Mouse (Mus musculus) heart, embryonic 13.5 days (tissue): ENCODE measurements around the gene Samhd1. TPM values are rescaled to one million over a fixed set of nuclear protein-coding genes. Genes with fewer than 3 reads are reported as not detected.

Experiments
- ATAC-seq: fragments of 200-750 bp; cut with Nextera tagmentation; 2 replicates; pipeline ENCODE4 v1.8.0; 2017; ENCODE audit warnings: moderate TSS enrichment; ENCODE audit not compliant: insufficient number of reproducible peaks, low FRiP score, low TSS enrichment; ENCODE audit errors: extremely low read depth
- H3K27ac ChIP-seq: fragments of 300-500 bp; sonication (generic); replicated peaks from 2 replicates; pipeline ENCODE4 v1.5.1; 2015; ENCODE audit warnings: moderate library complexity, mild to moderate bottlenecking, inconsistent platforms
- H3K27me3 ChIP-seq: fragments of 300-500 bp; sonication (generic); replicated peaks from 2 replicates; pipeline ENCODE4 v1.6.1; 2015; ENCODE audit warnings: mild to moderate bottlenecking, inconsistent platforms
- H3K36me3 ChIP-seq: fragments of 300-500 bp; sonication (generic); 2 replicates; pipeline ENCODE4 v1.6.1; 2015; ENCODE audit warnings: mild to moderate bottlenecking, inconsistent platforms
- H3K4me1 ChIP-seq: fragments of 300-500 bp; sonication (generic); 2 replicates; pipeline ENCODE4 v1.6.1; 2015; ENCODE audit warnings: inconsistent platforms
- H3K4me2 ChIP-seq: fragments of 300-500 bp; sonication (generic); 2 replicates; pipeline ENCODE4 v1.6.1; 2015; ENCODE audit warnings: inconsistent platforms, mild to moderate bottlenecking, moderate library complexity
- H3K4me3 ChIP-seq: fragments of 300-500 bp; sonication (generic); 2 replicates; pipeline ENCODE4 v1.5.1; 2015; ENCODE audit warnings: moderate library complexity, mild to moderate bottlenecking, inconsistent platforms
- H3K9ac ChIP-seq: fragments of 300-500 bp; sonication (generic); 2 replicates; pipeline ENCODE4 v1.6.1; 2015; ENCODE audit warnings: inconsistent platforms, mild to moderate bottlenecking, moderate library complexity
- H3K9me3 ChIP-seq: fragments of 300-500 bp; sonication (generic); 2 replicates; pipeline ENCODE4 v1.6.1; 2016; ENCODE audit warnings: inconsistent platforms
- WGBS: fragments of 180-500 bp; shearing (Covaris S2); methylation state at CpG from one replicate; pipeline ENCODE4 v1.1.7; 2015; ENCODE audit warnings: mixed read lengths; 5-methylcytosine and 5-hydroxymethylcytosine counted together
- polyA plus RNA-seq: library from polyadenylated mRNA; unstranded; fragments of >200 nt; fragmentation: Nextera tagmentation; extraction: Ambion mirVana; gene quantifications from 2 replicates; pipeline ENCODE4 v1.2.1, GENCODE M21; 2015

Samhd1 gene
- polyA plus RNA-seq, 1 experiment from 2014 or later: 15.9 TPM

DNA sequence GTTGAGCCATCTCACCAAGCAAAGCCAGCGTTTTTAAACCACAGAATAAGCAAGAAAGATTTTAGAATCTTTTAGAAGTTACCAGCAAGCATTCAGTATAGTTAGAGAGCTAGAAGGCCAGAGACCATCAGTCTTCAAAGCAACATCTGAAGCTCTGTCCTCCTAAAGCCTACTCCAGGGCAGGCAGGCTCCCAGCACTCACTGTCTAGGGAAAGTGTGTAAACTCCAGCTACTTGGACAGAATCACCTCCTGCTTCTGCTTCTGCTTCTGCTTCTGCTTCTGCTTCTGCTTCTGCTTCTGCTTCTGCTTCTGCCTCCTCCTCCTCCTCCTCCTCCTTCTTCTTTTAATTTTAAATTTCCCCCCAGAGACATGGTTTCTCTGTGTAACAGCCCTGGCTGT lies 21.0 kb upstream of the Samhd1 start:
- H3K27me3 ChIP-seq: no peaks in the 10 kb centered on the region
- H3K4me3 ChIP-seq: no peak overlapping the region
- no peak for ATAC-seq
- H3K4me1 ChIP-seq: no peaks in the 10 kb centered on the region
- peaks cover 80% of the 10 kb centered on the region for H3K36me3 ChIP-seq
- H3K27ac ChIP-seq: no peak overlapping the region
- 88% methylated on average over 1 of the region's 1 CpGs for WGBS
- no peak overlapping the region for H3K4me2 ChIP-seq
- H3K9me3 ChIP-seq: no peaks in the 10 kb centered on the region
- H3K9ac ChIP-seq: no peak overlapping the region

DNA sequence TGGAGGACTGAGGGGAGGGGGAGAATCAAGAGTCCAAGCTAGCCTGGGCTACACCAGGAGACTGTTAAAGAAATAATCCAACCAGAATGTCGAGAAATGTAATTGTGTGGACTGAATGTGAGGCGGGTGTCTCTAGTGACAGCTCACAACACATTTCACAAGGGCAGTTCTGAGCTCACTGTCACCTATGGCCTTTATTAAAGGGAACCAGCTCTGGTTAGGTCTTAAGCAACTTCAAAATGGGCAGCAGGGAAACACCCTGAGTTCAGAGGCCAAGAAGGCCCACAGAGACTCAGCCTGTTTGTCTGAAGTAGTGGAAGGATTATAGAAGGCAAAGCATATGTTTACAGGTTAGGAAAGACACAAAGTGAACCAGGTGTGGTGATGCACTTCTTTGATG lies 18.2 kb upstream of the Samhd1 start:
- Histone ChIP-seq H3K9ac (no peak overlapping the region), H3K27me3 (no peaks in the 10 kb centered on the region), H3K4me2 (no peak overlapping the region), H3K9me3 (no peaks in the 10 kb centered on the region), H3K4me3 (no peak overlapping the region), H3K27ac (no peak overlapping the region), H3K36me3 (peaks cover 80% of the 10 kb centered on the region), H3K4me1 (no peaks in the 10 kb centered on the region)
- WGBS: 72% methylated on average over 2 of the region's 2 CpGs
- no peak for ATAC-seq

DNA sequence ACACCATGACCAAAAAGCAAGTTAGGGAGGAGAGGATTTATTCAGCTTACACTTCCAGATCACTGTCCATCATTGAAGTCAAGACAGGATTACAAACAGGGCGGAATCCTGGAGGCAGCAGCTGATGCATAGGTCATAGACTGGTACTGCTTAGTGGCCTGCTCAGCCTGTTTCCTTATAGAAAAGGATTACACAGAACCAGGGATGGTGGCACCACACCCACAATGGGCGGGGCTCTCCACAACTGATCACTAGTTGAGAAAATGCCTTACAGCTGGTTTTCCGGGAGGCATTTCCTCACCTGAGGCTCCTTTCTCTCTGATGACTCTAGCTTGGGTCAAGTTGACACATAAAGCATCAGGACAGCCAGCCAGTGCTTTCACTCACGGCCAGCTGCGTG lies 13.4 kb upstream of the Samhd1 start:
- no peak overlapping the region for H3K4me2 ChIP-seq
- H3K27me3 ChIP-seq: no peaks in the 10 kb centered on the region
- peaks cover 75% of the 10 kb centered on the region for H3K36me3 ChIP-seq
- no peak overlapping the region for H3K4me3 ChIP-seq
- no peaks in the 10 kb centered on the region for H3K4me1 ChIP-seq
- no peak for ATAC-seq
- H3K27ac ChIP-seq: no peak overlapping the region
- no peak overlapping the region for H3K9ac ChIP-seq
- WGBS: 92% methylated on average over 5 of the region's 5 CpGs
- H3K9me3 ChIP-seq: no peaks in the 10 kb centered on the region

DNA sequence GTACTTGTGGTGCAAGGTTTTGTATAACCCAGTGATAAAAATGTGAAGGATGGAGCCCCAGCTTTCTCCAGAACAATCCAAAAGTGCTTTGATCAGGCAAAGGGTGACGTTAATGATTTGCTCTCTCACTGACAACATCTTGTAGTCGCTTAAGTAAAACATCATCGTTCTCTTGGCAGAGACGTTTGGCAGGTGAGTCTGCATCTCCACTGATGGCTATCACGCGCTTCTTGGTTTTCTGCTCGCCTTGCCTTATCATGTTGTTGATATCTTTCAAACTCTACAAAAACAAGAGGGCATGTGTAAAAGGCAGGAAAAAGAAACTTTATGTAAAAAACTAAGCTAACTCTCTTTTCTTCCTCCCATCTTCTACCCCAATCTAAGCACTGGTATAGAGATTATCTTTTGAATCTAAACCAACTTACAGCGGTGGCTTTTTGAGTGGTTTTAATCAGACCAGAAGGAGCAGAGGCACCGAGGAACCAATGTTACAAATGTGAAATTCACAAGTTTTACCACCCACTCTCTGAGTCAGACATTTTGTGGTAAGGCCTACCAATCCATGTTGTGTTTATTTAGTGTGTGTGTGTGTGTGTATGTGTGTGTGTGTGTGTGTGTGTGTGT lies 12.4 kb upstream of the Samhd1 start:
- Histone ChIP-seq H3K4me3 (no peak overlapping the region), H3K4me1 (no peaks in the 10 kb centered on the region), H3K9me3 (no peaks in the 10 kb centered on the region), H3K27ac (no peak overlapping the region), H3K27me3 (no peaks in the 10 kb centered on the region), H3K9ac (no peak overlapping the region), H3K4me2 (no peak overlapping the region), H3K36me3 (peaks cover 70% of the 10 kb centered on the region)
- WGBS: 81% methylated on average over 9 of the region's 9 CpGs
- no peak for ATAC-seq

DNA sequence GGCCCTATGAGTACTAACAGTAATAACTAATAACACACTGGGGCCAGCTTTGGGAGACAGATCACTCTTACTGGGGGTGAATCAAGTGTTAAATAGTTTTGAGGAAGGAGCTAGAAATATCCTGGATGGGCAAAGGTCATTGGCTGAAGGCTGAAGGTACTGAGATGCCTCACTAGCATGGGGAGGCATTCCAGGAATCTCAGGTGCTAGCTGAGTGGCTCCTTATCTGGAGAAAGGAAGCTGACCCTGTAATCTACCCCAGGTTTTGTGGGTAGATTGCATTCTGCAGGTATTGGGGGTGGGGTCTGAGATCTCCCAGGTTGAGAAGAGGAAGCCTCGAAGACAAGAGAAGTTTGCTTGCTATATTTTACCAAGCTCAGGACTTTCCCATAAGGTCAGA lies 10.1 kb upstream of the Samhd1 start:
- ATAC-seq: no peak
- Histone ChIP-seq H3K9ac (no peak overlapping the region), H3K36me3 (peaks cover 48% of the 10 kb centered on the region), H3K4me2 (no peak overlapping the region), H3K27ac (no peak overlapping the region), H3K9me3 (peaks cover 1% of the 10 kb centered on the region; the same call in 1 of the 2 replicates), H3K4me1 (no peaks in the 10 kb centered on the region), H3K4me3 (no peak overlapping the region), H3K27me3 (no peaks in the 10 kb centered on the region)
- 54% methylated on average over 1 of the region's 1 CpGs for whole genome bisulfite sequencing

DNA sequence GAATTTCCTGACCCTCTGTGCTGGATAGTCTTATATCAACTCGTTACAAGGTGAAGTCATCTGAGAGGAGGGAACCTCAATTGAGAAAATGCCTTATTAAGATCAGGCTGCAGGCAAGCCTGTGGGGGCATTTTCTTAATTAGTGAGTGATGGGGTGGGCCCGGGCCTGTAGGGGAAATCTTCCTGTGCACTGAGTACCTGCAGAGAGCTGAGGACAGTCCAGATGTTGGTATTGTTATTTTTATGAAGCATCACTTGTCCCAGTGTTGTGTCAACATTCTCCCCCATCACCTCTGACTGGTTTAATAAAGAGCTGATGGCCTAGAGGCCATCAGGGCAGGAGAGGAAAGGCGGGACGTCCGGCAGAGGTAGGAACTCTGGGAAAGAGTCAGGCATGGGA lies 9.1 kb upstream of the Samhd1 start:
- Histone ChIP-seq H3K27ac (no peak overlapping the region), H3K9me3 (peaks cover 6% of the 10 kb centered on the region; the same call in 1 of the 2 replicates), H3K9ac (no peak overlapping the region), H3K4me1 (no peaks in the 10 kb centered on the region), H3K36me3 (peaks cover 38% of the 10 kb centered on the region), H3K4me2 (no peak overlapping the region), H3K27me3 (no peaks in the 10 kb centered on the region), H3K4me3 (no peak overlapping the region)
- ATAC-seq: no peak
- WGBS: 82% methylated on average over 5 of the region's 5 CpGs

DNA sequence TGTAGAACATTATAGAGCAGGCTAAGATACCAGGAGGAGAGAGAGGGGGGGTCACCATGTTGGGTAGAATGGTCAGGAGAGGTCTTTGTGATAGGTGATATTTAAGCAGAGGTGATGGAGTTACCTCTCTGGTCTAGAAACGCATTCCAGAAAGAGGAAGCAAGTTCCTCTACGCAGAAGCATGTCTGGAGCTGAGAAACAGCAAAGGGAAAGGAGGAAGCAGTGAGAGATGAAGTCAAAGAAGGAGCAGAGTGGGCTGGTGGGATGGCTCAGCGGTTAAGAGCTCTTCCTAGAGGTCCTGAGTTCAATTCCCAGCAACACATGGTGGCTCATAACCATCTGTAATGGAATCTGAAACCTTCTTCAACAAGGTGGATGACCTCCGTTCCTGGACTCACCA lies 6.9 kb upstream of the Samhd1 start:
- Histone ChIP-seq H3K4me3 (no peak overlapping the region), H3K9ac (no peak overlapping the region), H3K36me3 (peaks cover 19% of the 10 kb centered on the region), H3K4me1 (no peaks in the 10 kb centered on the region), H3K4me2 (no peak overlapping the region), H3K27ac (no peak overlapping the region), H3K27me3 (no peaks in the 10 kb centered on the region), H3K9me3 (peaks cover 6% of the 10 kb centered on the region; the same call in 1 of the 2 replicates)
- 81% methylated on average over 4 of the region's 4 CpGs for WGBS
- no peak for ATAC-seq

DNA sequence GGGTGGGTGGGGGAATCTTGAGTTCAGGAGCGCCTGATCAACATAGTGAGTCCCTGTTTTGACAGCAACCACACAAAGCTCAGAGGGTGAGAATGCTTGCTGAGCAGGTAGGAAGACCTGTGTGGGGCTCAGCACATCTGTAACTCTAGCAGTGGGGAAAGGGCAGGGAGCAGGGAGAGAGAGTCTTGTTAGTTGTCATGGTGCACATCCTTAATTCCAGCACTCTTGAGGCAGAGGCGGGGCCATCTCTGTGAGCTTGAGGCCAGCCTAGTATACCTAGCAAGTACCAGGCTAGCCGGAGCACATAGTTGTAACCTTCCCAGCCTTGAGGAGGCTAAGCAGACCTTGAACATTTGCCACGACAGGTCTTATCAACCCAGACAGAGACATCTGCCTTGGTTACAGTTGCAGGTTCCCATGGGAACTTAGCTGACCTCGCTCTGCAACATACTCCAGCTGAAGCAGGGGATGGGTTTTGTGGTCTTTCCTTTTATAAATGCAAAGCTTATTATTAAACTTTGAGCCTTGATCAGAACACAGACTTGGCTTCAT lies 4.3 kb upstream of the Samhd1 start:
- no peak for ATAC-seq
- Histone ChIP-seq H3K4me1 (no peaks in the 10 kb centered on the region), H3K36me3 (no peaks in the 10 kb centered on the region), H3K27ac (no peak overlapping the region), H3K4me2 (no peak overlapping the region), H3K4me3 (no peak overlapping the region), H3K9ac (no peak overlapping the region), H3K9me3 (peaks cover 6% of the 10 kb centered on the region; the same call in 1 of the 2 replicates), H3K27me3 (no peaks in the 10 kb centered on the region)
- 72% methylated on average over 5 of the region's 5 CpGs for WGBS

DNA sequence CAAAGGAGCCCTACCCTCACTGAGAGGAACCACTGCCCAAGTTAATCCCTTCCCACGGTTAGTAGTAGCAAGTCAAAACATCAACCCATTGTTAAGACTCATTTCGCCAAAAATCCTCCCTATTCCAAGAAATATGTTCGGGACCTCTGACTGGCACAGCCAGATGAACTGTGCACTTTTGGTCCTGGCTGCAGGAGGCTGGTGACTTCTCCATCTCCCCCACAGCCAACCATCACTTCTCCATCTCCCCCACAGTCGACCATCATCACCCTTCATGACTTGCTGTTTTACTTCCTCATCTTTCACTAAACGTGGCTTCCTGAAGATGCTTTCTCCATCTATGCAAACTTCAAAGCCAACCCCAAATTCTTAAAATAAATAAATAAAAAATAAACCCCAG lies 3.7 kb upstream of the Samhd1 start:
- H3K4me2 ChIP-seq: no peak overlapping the region
- H3K9ac ChIP-seq: no peak overlapping the region
- H3K36me3 ChIP-seq: no peaks in the 10 kb centered on the region
- no peak for ATAC-seq
- peaks cover 6% of the 10 kb centered on the region; the same call in 1 of the 2 replicates for H3K9me3 ChIP-seq
- 73% methylated on average over 5 of the region's 5 CpGs for WGBS
- H3K27ac ChIP-seq: no peak overlapping the region
- H3K4me1 ChIP-seq: peaks cover 5% of the 10 kb centered on the region
- H3K27me3 ChIP-seq: no peaks in the 10 kb centered on the region
- no peak overlapping the region for H3K4me3 ChIP-seq

DNA sequence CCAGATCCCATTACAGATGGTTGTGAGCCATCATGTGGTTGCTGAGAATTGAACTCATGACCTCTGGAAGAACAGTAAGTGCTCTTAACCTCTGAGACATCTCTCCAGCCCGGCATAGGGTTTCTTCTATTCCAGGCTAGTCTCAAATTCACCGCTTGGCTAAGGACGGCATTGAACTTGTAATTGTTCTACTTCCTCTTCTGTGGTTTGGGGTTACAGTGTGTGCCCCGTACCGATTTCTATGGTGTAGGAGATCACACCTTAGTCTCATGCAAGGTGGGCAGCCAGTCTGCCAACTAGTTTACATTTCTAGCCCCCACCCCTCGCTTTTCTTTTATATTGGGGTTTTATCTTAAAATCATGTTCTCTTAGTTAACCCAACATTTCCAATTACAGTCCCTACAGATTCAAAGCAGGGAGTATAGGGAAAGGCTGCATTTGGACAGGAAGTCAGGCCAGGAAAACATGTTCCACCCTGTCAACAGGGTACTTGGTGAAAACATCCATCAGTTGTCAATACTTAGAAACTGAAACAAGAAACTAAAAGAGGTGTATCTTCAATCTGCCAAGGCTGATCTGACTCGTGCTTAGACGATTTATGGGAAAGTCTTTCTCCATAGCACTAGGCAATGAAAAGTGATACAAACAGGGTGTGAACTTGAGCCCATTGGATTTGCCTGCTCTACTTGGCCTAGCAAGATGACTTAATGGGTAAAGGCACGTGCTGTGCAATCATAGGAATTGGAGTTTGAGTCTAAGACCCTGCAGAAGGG lies 3.1 kb upstream of the Samhd1 start:
- Histone ChIP-seq H3K9me3 (peaks cover 6% of the 10 kb centered on the region; the same call in 1 of the 2 replicates), H3K4me2 (no peak overlapping the region), H3K9ac (no peak overlapping the region), H3K4me1 (peaks cover 11% of the 10 kb centered on the region), H3K27ac (no peak overlapping the region), H3K27me3 (no peaks in the 10 kb centered on the region), H3K4me3 (no peak overlapping the region), H3K36me3 (no peaks in the 10 kb centered on the region)
- no peak for ATAC-seq
- WGBS: 84% methylated on average over 9 of the region's 9 CpGs

DNA sequence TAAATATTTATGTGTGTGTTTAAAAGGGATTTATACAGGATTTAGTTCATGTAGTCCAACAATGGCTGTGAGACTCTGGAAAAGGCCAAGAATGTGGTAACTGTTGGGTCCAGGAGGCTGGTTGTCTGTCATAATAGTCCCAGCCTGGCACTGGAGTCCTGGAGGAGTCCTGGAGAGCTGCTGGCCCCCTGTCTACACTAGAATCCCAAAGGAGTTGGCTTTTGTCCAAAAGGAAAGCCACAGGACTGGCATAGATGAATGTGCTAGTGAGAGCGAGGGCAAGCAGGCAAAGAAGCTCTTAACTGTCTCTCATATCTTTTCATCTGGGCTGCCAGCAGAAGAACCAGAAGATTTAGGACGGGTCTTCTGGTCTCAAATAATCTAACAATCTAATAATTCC lies 1.6 kb upstream of the Samhd1 start:
- Histone ChIP-seq H3K27me3 (no peaks in the 10 kb centered on the region), H3K27ac (no peak overlapping the region), H3K4me3 (no peak overlapping the region), H3K4me2 (no peak overlapping the region), H3K4me1 (peaks cover 16% of the 10 kb centered on the region), H3K9me3 (peaks cover 6% of the 10 kb centered on the region; the same call in 1 of the 2 replicates), H3K9ac (no peak overlapping the region), H3K36me3 (no peaks in the 10 kb centered on the region)
- no peak for ATAC-seq
- WGBS: 65% methylated on average over 2 of the region's 2 CpGs
